Mouse (Mus musculus) liver, embryonic 14.5 days (tissue): ENCODE results near the gene Stx1a.

Experiments used
- CTCF ChIP-seq: IDR thresholded peaks from 2 replicates; pipeline ENCODE4 v1.5.1; 2016; ENCODE audit warnings: antibody characterized with exemption, low read depth, control low read depth
- EP300 ChIP-seq: IDR thresholded peaks from 2 replicates; pipeline ENCODE4 v1.6.1; 2016; ENCODE audit warnings: antibody characterized with exemption, low read depth

- no peak for TF ChIP-seq CTCF
- no peak for TF ChIP-seq EP300
Observed at GRCm38 (mm10) chr5:134981149-134981548, 42.1 kb upstream of the Stx1a start.
